Mouse (Mus musculus): ENCODE measurements around the gene Vmn2r42. TPM values are rescaled to one million over a fixed set of nuclear protein-coding genes. Genes with fewer than 3 reads are reported as not detected.
"Not testable (repeated sequence)": the region's sequence is repeated elsewhere in the genome, so short reads cannot be mapped to it uniquely, and the experiment has no call there.

The Vmn2r42 gene
- not detected in 2 replicates for total RNA-seq (2021)
- long read RNA-seq, experiment 1, result 0 reads
- long read RNA-seq, experiment 2, result 0 reads

- not testable (repeated sequence) for DNase-seq
Measured at GRCm38 (mm10) chr7:8200220-8200619, at the start of gene Vmn2r42. Gene Vmn2r42 (minus strand): TSS chr7:8200320.

GRCm38 (mm10) chr7:8161554-8161953 lies 38.6 kb downstream of the Vmn2r42 start, which contains the start of gene Vmn2r41:
Gene Vmn2r41 (minus strand): TSS chr7:8161654.
- DNase-seq, result not testable (repeated sequence)

Other genes starting within 250 kb of the Vmn2r42 start
- gene Vmn2r41, start 38.7 kb downstream of the Vmn2r42 start, total RNA-seq (2021), result not detected in 2 replicates
- gene Vmn2r43, start 60.3 kb upstream of the Vmn2r42 start, total RNA-seq (2021), result not detected in 2 replicates
- not detected in 2 replicates for gene Vmn2r44, start 183.0 kb upstream of the Vmn2r42 start, total RNA-seq (2021)

All from adrenal gland, postnatal 14 days (tissue).